Mouse (Mus musculus): ENCODE results near the gene Coq9. TPM values are rescaled to one million over a fixed set of nuclear protein-coding genes. Genes with fewer than 3 reads are reported as not detected.

Gene Coq9
- 100 to 1,000 TPM in 1 of 4 experiments, 10 to 100 TPM in 3; 75.6 to 104 (median 90.6) TPM for total RNA-seq (2022)

DNA sequence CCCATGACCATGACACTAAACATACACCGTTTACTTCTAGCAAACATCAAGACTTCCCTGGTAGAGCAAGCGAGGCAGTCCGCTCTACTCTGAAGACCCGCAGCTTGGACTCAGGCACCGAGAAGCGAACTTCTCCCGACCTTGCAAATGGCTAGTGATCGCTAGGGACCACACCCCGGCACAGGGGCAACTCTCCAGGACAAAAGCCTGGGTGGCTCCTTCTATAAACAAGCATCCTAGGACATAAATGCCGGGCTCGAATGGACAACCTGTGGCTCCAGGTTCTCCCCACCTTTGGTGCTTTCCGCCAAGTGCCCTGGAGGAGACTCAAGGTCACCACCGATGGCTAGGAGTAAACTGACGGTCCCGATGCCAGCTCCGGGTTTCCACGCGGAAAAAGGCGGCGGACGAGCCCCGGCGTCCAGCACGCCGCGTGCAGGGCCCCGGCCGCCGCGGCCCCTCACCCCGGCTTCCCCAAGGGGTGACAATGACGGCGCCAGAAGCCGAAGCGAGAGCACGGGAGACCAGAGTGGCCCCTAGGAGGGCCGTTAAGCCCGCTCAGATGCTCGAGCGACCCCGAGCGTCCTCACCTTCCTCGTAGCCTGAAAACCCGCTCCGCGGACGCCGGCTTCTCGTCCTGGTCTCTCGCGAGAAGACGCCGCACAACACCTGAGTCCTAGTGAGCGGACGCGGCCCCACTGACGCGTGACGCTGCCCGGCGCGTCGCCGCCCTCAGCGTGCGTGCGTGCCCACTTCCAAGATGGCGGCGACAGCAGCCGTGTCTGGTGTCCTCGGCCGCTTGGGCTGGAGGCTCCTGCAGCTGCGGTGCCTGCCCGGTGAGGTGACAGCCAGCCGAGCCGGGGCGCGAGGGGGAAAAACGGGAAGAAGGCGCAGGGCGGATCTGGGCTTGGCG is at the start of gene Coq9, which contains the start of gene Ciapin1:
Gene Coq9, plus strand, starts transcription at position 660 of the 913 bp plus-strand sequence.
Gene Ciapin1, minus strand, starts transcription at position 697 of the 913 bp plus-strand sequence.
- DNase-seq (ENCODE audit: low spot score in 2 of 2): peak; percentile 87 to 92

DNA sequence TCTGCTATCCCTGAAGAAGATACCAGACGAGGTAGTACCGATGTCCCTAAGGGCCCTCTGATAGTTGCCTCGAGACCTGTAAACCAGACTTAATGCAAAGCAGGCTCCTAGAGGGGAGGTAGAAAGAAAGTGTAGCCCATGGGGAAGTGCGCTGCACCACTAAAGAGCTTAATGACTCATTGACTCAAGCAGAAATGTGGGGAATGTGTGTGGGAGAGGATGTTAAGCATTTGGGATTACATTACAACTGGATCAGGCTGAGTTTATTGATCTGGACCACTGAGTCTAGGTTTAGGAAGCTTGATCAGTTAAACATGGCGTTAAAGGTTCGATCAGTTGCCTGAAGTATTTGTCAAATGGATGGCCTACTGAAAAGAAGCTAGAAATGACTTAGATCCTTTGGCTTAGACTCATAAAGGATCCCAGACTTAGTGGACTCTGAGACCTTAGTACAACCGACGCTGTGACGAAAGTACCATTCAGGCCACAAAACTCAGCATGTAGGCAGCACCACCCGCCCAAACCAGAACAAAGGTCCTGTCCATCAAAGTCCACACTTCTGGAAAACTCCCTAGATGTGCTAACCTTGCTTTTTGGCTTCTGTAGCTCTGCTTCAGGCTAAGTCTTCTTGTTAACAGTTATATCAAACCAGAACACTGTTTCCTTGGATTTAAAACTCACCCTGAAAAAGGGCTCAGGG is 48.7 kb upstream of the Coq9 start:
- DNase-seq (ENCODE audit: low spot score in 2 of 2): no peak

- DNase-seq (ENCODE audit: low spot score in 2 of 2): no peak
Measured at GRCm38 (mm10) chr8:94794368-94794767, 43.8 kb upstream of the Coq9 start.

DNA sequence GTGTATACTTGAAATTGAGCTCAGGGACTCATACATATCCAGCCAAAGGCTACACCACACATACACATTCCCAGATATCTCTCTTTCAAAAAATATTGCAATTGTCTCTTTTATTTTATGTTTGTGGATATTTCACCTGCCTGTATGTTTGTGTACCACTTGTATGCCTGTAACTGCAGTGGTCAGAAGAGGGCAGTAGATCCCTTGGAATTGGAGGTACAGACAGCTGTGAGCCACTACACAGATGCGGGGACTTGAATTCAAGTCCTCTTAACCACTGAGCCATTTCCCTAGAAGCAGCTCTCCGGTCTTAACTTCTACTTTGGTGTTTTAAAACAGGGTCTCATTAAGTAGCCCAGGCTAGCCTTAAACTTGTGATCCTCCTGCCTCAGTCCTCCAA is 43.3 kb upstream of the Coq9 start:
- DNase-seq (ENCODE audit: low spot score in 2 of 2): no peak

GRCm38 (mm10) chr8:94800278-94800968 is 37.7 kb upstream of the Coq9 start:
- peak in 1 of 2 experiments; percentile 72 for DNase-seq (ENCODE audit: low spot score in 2 of 2)

DNA sequence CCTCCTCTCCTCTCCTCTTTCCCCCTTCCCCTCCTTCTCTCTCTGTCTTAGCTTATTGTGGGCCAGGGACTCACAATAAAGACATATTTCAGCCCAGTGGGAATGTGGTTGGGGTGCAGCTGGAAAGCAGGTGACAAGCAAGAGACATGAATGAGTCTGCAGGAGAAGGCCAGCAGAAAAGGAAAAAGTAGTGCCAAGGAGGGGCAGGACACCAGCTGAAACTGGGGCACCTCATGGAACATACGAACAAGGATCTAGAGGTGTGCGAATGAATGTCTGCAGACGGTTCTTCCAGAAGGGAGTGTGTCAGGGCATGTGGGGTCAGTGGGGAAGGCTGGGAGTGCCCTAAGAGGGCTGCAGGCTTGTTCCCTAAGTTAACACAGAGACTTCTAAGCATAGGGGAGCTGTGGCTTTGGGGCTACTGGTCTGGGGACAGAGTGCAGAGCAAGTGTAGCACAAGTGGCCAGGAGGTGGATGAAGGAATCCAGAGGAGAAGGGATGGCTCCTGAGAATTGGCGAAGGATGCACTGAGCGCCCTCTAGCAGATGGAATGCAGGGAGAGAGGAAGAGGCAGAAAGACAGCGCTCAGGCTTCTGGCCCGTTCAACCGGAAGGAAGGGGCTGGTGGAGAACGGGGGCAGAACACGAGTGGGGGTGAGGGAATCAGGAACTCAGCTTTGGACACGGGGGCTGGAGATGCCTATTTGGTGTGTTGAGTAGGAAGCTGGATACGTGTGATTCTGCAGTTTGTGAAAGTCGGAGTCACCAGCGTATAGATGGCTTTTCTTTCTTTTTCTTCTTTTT is 36.6 kb upstream of the Coq9 start:
- peak in 1 of 2 experiments; percentile 77 for DNase-seq (ENCODE audit: low spot score in 2 of 2)

DNA sequence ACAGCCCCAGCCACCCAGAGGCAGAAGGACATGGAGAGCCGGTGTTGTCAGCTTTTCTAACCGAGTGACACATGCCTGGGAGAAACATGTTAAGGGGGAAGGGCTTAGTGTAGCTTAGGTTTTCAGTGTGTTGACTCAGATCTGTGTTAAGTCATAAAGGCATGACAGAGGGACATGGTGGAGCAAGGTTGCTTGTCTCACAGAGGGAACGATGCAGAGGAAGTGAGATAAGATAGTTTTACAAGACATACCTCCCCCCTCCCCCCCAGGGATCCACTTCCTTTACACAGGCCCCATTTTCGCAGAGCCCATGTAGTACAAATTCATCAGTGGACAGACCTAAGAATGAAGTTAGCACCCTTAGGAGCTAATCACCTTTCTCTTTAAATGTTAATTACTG is 35.7 kb upstream of the Coq9 start:
- no peak for DNase-seq (ENCODE audit: low spot score in 2 of 2)

DNA sequence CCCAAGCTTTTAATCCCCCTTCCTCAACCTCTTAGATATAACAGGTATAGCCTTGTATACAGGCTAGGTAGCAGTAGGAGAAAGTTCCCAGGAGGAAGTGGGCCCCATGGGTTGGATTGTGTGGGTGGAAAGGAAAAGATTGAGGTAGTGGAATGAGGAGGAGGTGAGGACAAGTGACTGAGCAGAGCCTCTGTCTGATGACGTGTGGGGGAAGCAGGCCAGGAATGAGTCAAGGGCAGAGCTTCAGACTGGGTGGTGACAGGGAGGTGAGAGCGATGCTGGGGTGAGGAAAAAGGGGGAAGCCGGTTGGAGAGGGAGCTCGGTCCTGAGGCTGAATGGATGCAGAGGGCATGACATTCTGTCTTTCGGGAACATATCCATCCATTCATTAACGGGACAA is 34.6 kb upstream of the Coq9 start:
- DNase-seq (ENCODE audit: low spot score in 2 of 2): peak in 1 of 2 experiments; percentile 70

GRCm38 (mm10) chr8:94804546-94805340 is 33.4 kb upstream of the Coq9 start:
- DNase-seq (ENCODE audit: low spot score in 2 of 2): no peak

DNA sequence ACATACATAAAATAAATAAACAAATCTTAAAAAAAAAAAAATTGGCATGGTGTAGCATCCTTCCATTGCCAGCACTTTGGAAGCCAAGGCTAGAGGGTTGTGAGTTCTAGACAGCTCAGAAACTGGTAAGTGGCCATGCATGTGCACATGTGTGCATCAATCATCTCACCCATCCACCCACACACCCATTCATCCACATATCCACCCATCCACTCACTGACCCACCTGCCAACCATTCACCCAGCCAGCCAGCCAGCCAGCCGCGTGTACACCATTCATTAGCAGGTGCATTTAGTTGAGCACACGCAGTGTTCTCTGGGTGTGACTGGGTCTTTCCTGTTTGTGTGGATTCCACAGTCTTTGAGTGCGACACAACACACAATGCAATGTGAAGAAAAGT is 32.3 kb upstream of the Coq9 start:
- no peak for DNase-seq (ENCODE audit: low spot score in 2 of 2)

- no peak for DNase-seq (ENCODE audit: low spot score in 2 of 2)
Measured at GRCm38 (mm10) chr8:94807506-94807905, 30.6 kb upstream of the Coq9 start.

- no peak for DNase-seq (ENCODE audit: low spot score in 2 of 2)
Measured at GRCm38 (mm10) chr8:94808372-94808771, 29.7 kb upstream of the Coq9 start.

DNA sequence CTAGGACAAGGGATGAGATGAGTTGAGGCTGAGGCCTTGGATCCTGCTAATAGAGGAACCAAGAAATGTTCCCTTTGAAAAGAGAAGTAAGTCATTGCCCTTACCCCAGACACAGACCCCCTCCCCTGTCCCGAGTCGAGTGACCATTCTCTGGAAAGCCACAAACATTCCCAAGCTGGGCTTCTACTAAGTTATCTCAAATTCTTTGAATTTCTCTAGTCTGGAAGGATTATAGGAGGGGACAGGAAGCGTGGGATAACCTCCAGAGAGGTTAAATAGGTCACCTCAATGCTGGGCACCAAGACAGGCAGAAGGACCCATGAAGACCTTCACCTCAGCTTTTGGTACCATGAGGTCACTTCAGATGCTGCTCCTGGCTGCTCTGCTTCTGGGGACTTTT is 28.0 kb upstream of the Coq9 start, which contains the start of gene Ccl17:
Gene Ccl17, plus strand, starts transcription at position 301 of the 400 bp plus-strand sequence.
- no peak for DNase-seq (ENCODE audit: low spot score in 2 of 2)

DNA sequence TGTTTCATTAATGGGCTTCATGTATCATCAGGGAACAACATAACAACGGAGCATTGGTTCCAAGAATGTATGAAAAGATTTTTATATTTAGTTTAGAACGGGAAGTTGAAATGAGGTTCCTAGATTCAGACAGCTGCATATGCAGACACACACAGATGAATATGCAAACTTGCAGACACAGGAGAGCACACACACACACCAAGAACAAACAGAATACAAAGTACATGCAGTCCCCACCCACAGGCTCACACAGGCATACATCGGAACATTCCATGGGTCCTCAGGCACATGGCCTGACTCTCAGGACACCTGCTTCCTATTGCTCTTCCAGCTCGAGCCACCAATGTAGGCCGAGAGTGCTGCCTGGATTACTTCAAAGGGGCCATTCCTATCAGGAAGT is 27.3 kb upstream of the Coq9 start:
- DNase-seq (ENCODE audit: low spot score in 2 of 2): no peak

DNA sequence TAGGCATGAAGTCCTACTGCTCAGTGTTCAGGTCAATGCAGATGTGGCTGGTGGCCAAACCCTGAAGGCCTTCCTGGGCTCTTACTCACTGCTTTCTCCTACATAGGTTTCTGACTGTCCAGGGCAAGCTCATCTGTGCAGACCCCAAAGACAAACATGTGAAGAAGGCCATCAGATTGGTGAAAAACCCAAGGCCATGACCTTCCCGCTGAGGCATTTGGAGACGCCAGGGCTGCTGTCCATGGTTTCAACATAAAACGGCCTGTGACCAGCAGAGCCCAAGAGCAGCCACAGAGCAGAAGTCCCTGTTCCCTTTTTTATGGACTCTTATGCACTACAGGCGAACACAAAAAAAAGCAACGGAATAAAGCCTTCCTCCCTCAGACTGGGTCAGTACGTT is 26.5 kb upstream of the Coq9 start:
- DNase-seq (ENCODE audit: low spot score in 2 of 2): no peak

GRCm38 (mm10) chr8:94812645-94813098 is 25.4 kb upstream of the Coq9 start:
- peak; percentile 77 to 92 for DNase-seq (ENCODE audit: low spot score in 2 of 2)

GRCm38 (mm10) chr8:94814556-94814955 is 23.6 kb upstream of the Coq9 start:
- no peak for DNase-seq (ENCODE audit: low spot score in 2 of 2)

DNA sequence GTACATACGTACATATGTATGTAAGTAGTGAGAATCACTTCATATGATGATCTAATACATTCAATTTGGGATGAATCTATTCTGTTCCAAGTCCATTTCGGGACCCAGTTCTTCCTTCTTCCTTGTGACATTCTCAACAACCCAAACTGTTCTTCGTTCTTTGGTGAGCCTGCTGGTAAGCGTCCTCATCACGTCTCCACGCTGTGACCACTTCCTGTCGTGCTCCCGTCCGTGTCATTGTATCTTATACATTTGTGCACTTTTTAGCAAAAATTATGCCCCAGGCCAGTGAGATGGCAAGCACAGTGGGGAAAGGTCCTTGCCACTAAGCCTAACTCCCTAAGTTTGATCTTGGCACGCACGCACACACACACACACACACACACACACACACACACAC is 20.2 kb upstream of the Coq9 start:
- DNase-seq (ENCODE audit: low spot score in 2 of 2): no peak

- DNase-seq (ENCODE audit: low spot score in 2 of 2): no peak
Measured at GRCm38 (mm10) chr8:94819671-94820179, 18.4 kb upstream of the Coq9 start.

DNA sequence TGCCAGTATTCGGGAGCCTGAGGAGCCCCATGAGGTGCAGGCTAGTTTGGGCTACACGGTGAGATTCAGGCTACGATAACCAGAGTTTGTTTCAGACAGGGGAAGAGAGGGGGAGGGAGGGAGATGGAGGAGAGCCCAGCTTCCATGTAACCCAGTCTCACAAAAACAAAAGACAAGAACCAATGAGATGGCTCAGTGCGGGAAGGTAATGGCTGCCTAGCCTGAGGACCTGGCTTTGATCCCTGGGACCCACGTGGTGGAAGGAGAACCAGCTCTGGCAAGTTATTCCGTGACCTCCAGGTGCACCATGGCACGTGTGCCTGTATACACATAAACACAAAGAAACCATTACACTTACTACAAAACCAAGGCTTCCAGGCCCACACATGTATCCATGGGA is 17.6 kb upstream of the Coq9 start:
- DNase-seq (ENCODE audit: low spot score in 2 of 2): no peak
